Comparison of ENCODE assay signal across 29 mouse cellular contexts in genomic region chr19:60500209-60500608, GRCm38 (mm10). TPM values are rescaled to one million over a fixed set of nuclear protein-coding genes. Genes with fewer than 3 reads are reported as not detected.
DNase-seq lines count a peak whose midpoint lies in the region; ATAC-seq and TF ChIP-seq lines count a peak whose summit lies in the region.
"Had no signal": no experiment of that assay in that cellular context is flagged by ENCODE, and none has a peak within 500 bp of the region (broad histone marks: within the 10 kb centered on the region; RNA-seq: fewer than 3 reads in every experiment).

No protein-coding gene starts in this region.

- H3K4me1 ChIP-seq in forebrain, embryonic 14.5 days (ENCODE audit: control insufficient read depth, insufficient read depth, low read length): no peaks in the 10 kb centered on the region
- H3K4me1 ChIP-seq in forebrain, embryonic 11.5 days (replicated peaks; ENCODE audit: control insufficient read depth, insufficient read depth, low read length): no peaks in the 10 kb centered on the region
- H3K4me1 ChIP-seq in kidney, embryonic 14.5 days (ENCODE audit: control insufficient read depth, insufficient read depth, low read length): 0 out of 2 replicates have a peak, but pooled peaks cover 3% of the 10 kb centered on the region
- no peaks in the 10 kb centered on the region for H3K4me1 ChIP-seq in lung, embryonic 15.5 days
- H3K4me1 ChIP-seq: embryonic facial prominence, embryonic 12.5 days; heart, embryonic 15.5 days; kidney, embryonic 15.5 days had no signal

- DNase-seq in forebrain, embryonic 14.5 days (ENCODE audit: low spot score): peak; percentile 17
- DNase-seq in forebrain, embryonic 11.5 days (ENCODE audit: low spot score): no peak
- peak; percentile 14 for DNase-seq in kidney, postnatal 10 days
- DNase-seq in lung, postnatal 4 days: peak; percentile 27 to 74
- DNase-seq in testis, postnatal 14 days (ENCODE audit: low spot score): no peak
- DNase-seq in gastrocnemius, adult 2 months: no peak
- DNase-seq: adrenal gland, adult 8-10 months; cerebellum, adult 9-10 months; gastrocnemius, postnatal 14 days; heart, adult 2 months; heart, postnatal 4 days; left cerebral cortex, postnatal 4 days; liver; thymus, postnatal 25 days had no signal

- no peak for TF ChIP-seq CTCF in gastrocnemius, adult 2 months (IDR thresholded peaks at IDR 0.05)

- ATAC-seq in forebrain, embryonic 14.5 days: no peak
- no peak for ATAC-seq in forebrain, embryonic 11.5 days (replicated peaks; ENCODE audit: low FRiP score)
- no peak for ATAC-seq in kidney, embryonic 14.5 days (ENCODE audit: low FRiP score, low TSS enrichment)
- peak; percentile 75 for ATAC-seq in lung, embryonic 15.5 days (ENCODE audit: borderline replicate concordance, extremely low read depth, low FRiP score, low TSS enrichment)
- ATAC-seq: CD4-positive, CD25-positive, alpha-beta regulatory T cell, adult 4 months; hindbrain, postnatal 0 days; midbrain, embryonic 16.5 days; Patski had no signal

- H3K36me3 ChIP-seq in forebrain, embryonic 14.5 days (ENCODE audit: control insufficient read depth, insufficient read depth, low read length): no peaks in the 10 kb centered on the region
- H3K36me3 ChIP-seq in forebrain, embryonic 11.5 days (ENCODE audit: control insufficient read depth, insufficient read depth, low read length): no peaks in the 10 kb centered on the region
- no peaks in the 10 kb centered on the region for H3K36me3 ChIP-seq in kidney, embryonic 14.5 days (ENCODE audit: control insufficient read depth, insufficient read depth, low read length)
- no peaks in the 10 kb centered on the region for H3K36me3 ChIP-seq in lung, embryonic 15.5 days
- H3K36me3 ChIP-seq: embryonic facial prominence, embryonic 12.5 days; heart, embryonic 15.5 days; kidney, embryonic 15.5 days had no signal

- intact Hi-C loops in gastrocnemius, adult 2 months (cut with DNase I): no loop called here

- H3K4me3 ChIP-seq in forebrain, embryonic 14.5 days (ENCODE audit: low read depth, low read length): no peak overlapping the region
- no peak overlapping the region for H3K4me3 ChIP-seq in forebrain, embryonic 11.5 days (ENCODE audit: low read depth, low read length)
- H3K4me3 ChIP-seq in kidney, embryonic 14.5 days (ENCODE audit: low read length): no peak overlapping the region
- H3K4me3 ChIP-seq in lung, embryonic 15.5 days: no peak overlapping the region
- H3K4me3 ChIP-seq in gastrocnemius, adult 2 months: no peak overlapping the region
- H3K4me3 ChIP-seq: embryonic facial prominence, embryonic 12.5 days; erythroblast, embryonic 14.5 days; heart, adult 2 months; heart, embryonic 15.5 days; kidney, embryonic 15.5 days had no signal

- no peak overlapping the region for H3K4me2 ChIP-seq in forebrain, embryonic 14.5 days (ENCODE audit: low read length)
- no peak overlapping the region for H3K4me2 ChIP-seq in forebrain, embryonic 11.5 days (ENCODE audit: low read depth, low read length, severe bottlenecking)
- H3K4me2 ChIP-seq in kidney, embryonic 14.5 days (replicated peaks; ENCODE audit: low read depth, low read length): no peak overlapping the region
- no peak overlapping the region for H3K4me2 ChIP-seq in lung, embryonic 15.5 days
- H3K4me2 ChIP-seq: embryonic facial prominence, embryonic 12.5 days; heart, embryonic 15.5 days; kidney, embryonic 15.5 days had no signal

- H3K27me3 ChIP-seq in forebrain, embryonic 14.5 days (replicated peaks; ENCODE audit: control insufficient read depth, insufficient read depth, low read length): no peaks in the 10 kb centered on the region
- no peaks in the 10 kb centered on the region for H3K27me3 ChIP-seq in forebrain, embryonic 11.5 days (ENCODE audit: control insufficient read depth, insufficient read depth, low read length)
- no peaks in the 10 kb centered on the region for H3K27me3 ChIP-seq in kidney, embryonic 14.5 days (ENCODE audit: control insufficient read depth, insufficient read depth, low read length)
- H3K27me3 ChIP-seq in lung, embryonic 15.5 days: no peaks in the 10 kb centered on the region
- H3K27me3 ChIP-seq: embryonic facial prominence, embryonic 12.5 days; heart, embryonic 15.5 days; kidney, embryonic 15.5 days; Patski had no signal

- H3K9me3 ChIP-seq in forebrain, embryonic 14.5 days (replicated peaks; ENCODE audit: control insufficient read depth, low read length): no peaks in the 10 kb centered on the region
- no peaks in the 10 kb centered on the region for H3K9me3 ChIP-seq in forebrain, embryonic 11.5 days (ENCODE audit: control insufficient read depth, low read length)
- H3K9me3 ChIP-seq in kidney, embryonic 14.5 days (ENCODE audit: control insufficient read depth, low read length): no peaks in the 10 kb centered on the region
- no peaks in the 10 kb centered on the region for H3K9me3 ChIP-seq in lung, embryonic 15.5 days
- H3K9me3 ChIP-seq: embryonic facial prominence, embryonic 12.5 days; heart, embryonic 15.5 days; kidney, embryonic 15.5 days had no signal

- no peak overlapping the region for H3K9ac ChIP-seq in forebrain, embryonic 14.5 days (ENCODE audit: low read length)
- H3K9ac ChIP-seq in forebrain, embryonic 11.5 days (ENCODE audit: low read length): no peak overlapping the region
- no peak overlapping the region for H3K9ac ChIP-seq in kidney, embryonic 14.5 days (ENCODE audit: low read depth, low read length)
- H3K9ac ChIP-seq in lung, embryonic 15.5 days: no peak overlapping the region
- H3K9ac ChIP-seq: embryonic facial prominence, embryonic 12.5 days; heart, embryonic 15.5 days; kidney, embryonic 15.5 days had no signal

- H3K27ac ChIP-seq in forebrain, embryonic 14.5 days (ENCODE audit: low read depth, low read length): no peak overlapping the region
- H3K27ac ChIP-seq in forebrain, embryonic 11.5 days (ENCODE audit: low read depth, low read length): no peak overlapping the region
- no peak overlapping the region for H3K27ac ChIP-seq in kidney, embryonic 14.5 days (ENCODE audit: low read depth, low read length)
- peak overlapping the region; percentile 51 for H3K27ac ChIP-seq in lung, embryonic 15.5 days
- H3K27ac ChIP-seq in gastrocnemius, adult 2 months: no peak overlapping the region
- H3K27ac ChIP-seq: embryonic facial prominence, embryonic 12.5 days; heart, adult 2 months; heart, embryonic 15.5 days; hindbrain, postnatal 0 days; kidney, embryonic 15.5 days had no signal

RNA-seq across cellular contexts. Expression of gene Prlhr, which starts 32.1 kb away (rescaled TPM):
- 0.10 and 0.22 TPM in 2 replicates for polyA plus RNA-seq in forebrain, embryonic 14.5 days (2014; fragmentation: Nextera tagmentation; extraction: Ambion mirVana)
- not detected in 2 replicates for polyA plus RNA-seq in forebrain, embryonic 11.5 days (2014; fragmentation: Nextera tagmentation; extraction: Ambion mirVana)
- not detected in 2 replicates for polyA plus RNA-seq in kidney, embryonic 14.5 days (2014; fragmentation: Nextera tagmentation; extraction: Ambion mirVana)
- not detected in 2 replicates for polyA plus RNA-seq in lung, embryonic 15.5 days (2015; fragmentation: Nextera tagmentation; extraction: Ambion mirVana)
- not detected for total RNA-seq in gastrocnemius, adult 2 months (2021)
- total RNA-seq: ES-E14; gastrocnemius, postnatal 14 days; heart, adult 2 months; heart, postnatal 4 days; megakaryocyte-erythroid progenitor cell, adult 5-6 weeks; neutrophil, adult 5-6 weeks had no signal
- polyA plus RNA-seq: CD4-positive, CD25-positive, alpha-beta regulatory T cell, adult 4 months; embryonic facial prominence, embryonic 12.5 days; erythroblast, embryonic 14.5 days; heart, adult 2 months; heart, embryonic 15.5 days; liver, embryonic 16.5 days; Patski; testis, adult 2 months had no signal

Comparison
In these comparisons a context has a peak if more than half of its experiments do, and no peak if none do; other contexts are left out.
1. DNase-seq: peak in forebrain, embryonic 14.5 days (single experiment), kidney, postnatal 10 days (single experiment) and lung, postnatal 4 days (2 of 2); none in forebrain, embryonic 11.5 days (single experiment), testis, postnatal 14 days (single experiment) and gastrocnemius, adult 2 months (single experiment).